Comparison of ENCODE assay signal across 12 mouse cellular contexts in genomic region chr11:114199081-114199586, GRCm38 (mm10).
DNase-seq lines count a peak whose midpoint lies in the region; ATAC-seq and TF ChIP-seq lines count a peak whose summit lies in the region.
"Had no signal": no experiment of that assay in that cellular context is flagged by ENCODE, and none has a peak within 500 bp of the region (broad histone marks: within the 10 kb centered on the region; RNA-seq: fewer than 3 reads in every experiment).

No protein-coding gene starts in this region.

- H3K27ac ChIP-seq in heart, embryonic 11.5 days (ENCODE audit: low read depth, low read length) = peak overlapping the region; percentile 93
- H3K27ac ChIP-seq in left cerebral cortex, adult 2 months = peak overlapping the region; percentile 65
- 0 out of 2 replicates have a peak overlapping the region, but pooled peaks have one; percentile 76 for H3K27ac ChIP-seq in embryonic facial prominence, embryonic 10.5 days (replicated peaks)
- 0 out of 2 replicates have a peak overlapping the region, but pooled peaks have one; percentile 64 for H3K27ac ChIP-seq in limb, embryonic 10.5 days
- H3K27ac ChIP-seq: neural tube, embryonic 12.5 days had no signal

- no peak for ATAC-seq in heart, embryonic 11.5 days (replicated peaks; ENCODE audit: insufficient number of reproducible peaks, low FRiP score, low TSS enrichment)

- H3K4me3 ChIP-seq in heart, embryonic 11.5 days (ENCODE audit: low read depth, low read length) = 0 out of 2 replicates have a peak overlapping the region, but pooled peaks have one; percentile 12
- H3K4me3 ChIP-seq in left cerebral cortex, adult 2 months = no peak overlapping the region
- H3K4me3 ChIP-seq in embryonic facial prominence, embryonic 10.5 days = no peak overlapping the region
- no peak overlapping the region for H3K4me3 ChIP-seq in limb, embryonic 10.5 days
- H3K4me3 ChIP-seq: neural tube, embryonic 12.5 days had no signal

- intact Hi-C loops in heart, postnatal 10 days (cut with DNase I) = loop anchor here (5.0 to 10.0 kb wide), 2 partner anchors 132 to 266 kb away; partner anchors contain the start of gene Sdk2
- intact Hi-C loops in left cerebral cortex, adult 2 months (cut with DNase I) = loop anchor here (5.0 kb wide), 1 partner anchor 272 kb away; no protein-coding TSS in a partner anchor
- intact Hi-C loops in left cerebral cortex, postnatal 4 days (cut with DNase I) = no loop called here

- no peaks in the 10 kb centered on the region for H3K9me3 ChIP-seq in heart, embryonic 11.5 days (replicated peaks; ENCODE audit: control insufficient read depth, low read length)
- no peaks in the 10 kb centered on the region for H3K9me3 ChIP-seq in embryonic facial prominence, embryonic 10.5 days
- no peaks in the 10 kb centered on the region for H3K9me3 ChIP-seq in limb, embryonic 10.5 days (replicated peaks)
- H3K9me3 ChIP-seq: neural tube, embryonic 12.5 days had no signal

- no peak for TF ChIP-seq CTCF in left cerebral cortex, adult 2 months (IDR thresholded peaks at IDR 0.05)

- peak overlapping the region; percentile 44 for H3K4me2 ChIP-seq in heart, embryonic 11.5 days
- H3K4me2 ChIP-seq: liver, embryonic 11.5 days; neural tube, embryonic 12.5 days had no signal

- no peaks in the 10 kb centered on the region for H3K27me3 ChIP-seq in heart, embryonic 11.5 days (ENCODE audit: control insufficient read depth, insufficient read depth, low read length)
- no peaks in the 10 kb centered on the region for H3K27me3 ChIP-seq in embryonic facial prominence, embryonic 10.5 days (replicated peaks; ENCODE audit: low read depth, poor library complexity, severe bottlenecking)
- 0 out of 2 replicates have a peak, but pooled peaks cover 2% of the 10 kb centered on the region for H3K27me3 ChIP-seq in limb, embryonic 10.5 days (ENCODE audit: low read depth, poor library complexity, severe bottlenecking)
- H3K27me3 ChIP-seq: neural tube, embryonic 12.5 days had no signal

- H3K36me3 ChIP-seq in heart, embryonic 11.5 days (ENCODE audit: control insufficient read depth, insufficient read depth, low read length) = no peaks in the 10 kb centered on the region
- no peaks in the 10 kb centered on the region for H3K36me3 ChIP-seq in embryonic facial prominence, embryonic 10.5 days (replicated peaks)
- no peaks in the 10 kb centered on the region for H3K36me3 ChIP-seq in limb, embryonic 10.5 days
- H3K36me3 ChIP-seq: neural tube, embryonic 12.5 days had no signal

- DNase-seq in heart, postnatal 10 days = no peak
- DNase-seq in left cerebral cortex, adult 2 months (ENCODE audit: extremely low spot score in 1 of 2, low spot score in 2 of 2) = no peak
- no peak for DNase-seq in left cerebral cortex, postnatal 4 days
- DNase-seq in embryonic facial prominence, embryonic 10.5 days (ENCODE audit: low spot score) = no peak
- DNase-seq in limb, embryonic 10.5 days (ENCODE audit: low spot score) = no peak
- no peak for DNase-seq in spleen, postnatal 14 days (ENCODE audit: low spot score in 2 of 2)
- DNase-seq in cerebellum, postnatal 25 days = no peak
- DNase-seq: B cell, adult 2 months; cerebellum, postnatal 36 days had no signal

- 48% methylated on average over 10 of the region's 10 CpGs for WGBS in heart, embryonic 11.5 days (ENCODE audit: insufficient replicate concordance)
- WGBS in embryonic facial prominence, embryonic 10.5 days = 87% methylated on average over 10 of the region's 10 CpGs
- 82% methylated on average over 10 of the region's 10 CpGs for WGBS in limb, embryonic 10.5 days

- peak overlapping the region; percentile 67 for H3K9ac ChIP-seq in heart, embryonic 11.5 days (ENCODE audit: low read depth, low read length)
- H3K9ac ChIP-seq: neural tube, embryonic 12.5 days had no signal

- H3K4me1 ChIP-seq in heart, embryonic 11.5 days (ENCODE audit: control insufficient read depth, insufficient read depth, low read length) = peaks cover 20% of the 10 kb centered on the region
- H3K4me1 ChIP-seq in embryonic facial prominence, embryonic 10.5 days = peaks cover 31% of the 10 kb centered on the region
- H3K4me1 ChIP-seq in limb, embryonic 10.5 days = peaks cover 41% of the 10 kb centered on the region
